Mouse (Mus musculus): ENCODE results near the gene Pigf. TPM values are rescaled to one million over a fixed set of nuclear protein-coding genes. Genes with fewer than 3 reads are reported as not detected.
"Not testable (repeated sequence)": the region's sequence is repeated elsewhere in the genome, so short reads cannot be mapped to it uniquely, and the experiment has no call there.

The Pigf gene
- 61.1 and 64.4 TPM in 2 replicates for polyA plus RNA-seq (2015; fragmentation: Nextera tagmentation; extraction: Ambion mirVana)

DNA sequence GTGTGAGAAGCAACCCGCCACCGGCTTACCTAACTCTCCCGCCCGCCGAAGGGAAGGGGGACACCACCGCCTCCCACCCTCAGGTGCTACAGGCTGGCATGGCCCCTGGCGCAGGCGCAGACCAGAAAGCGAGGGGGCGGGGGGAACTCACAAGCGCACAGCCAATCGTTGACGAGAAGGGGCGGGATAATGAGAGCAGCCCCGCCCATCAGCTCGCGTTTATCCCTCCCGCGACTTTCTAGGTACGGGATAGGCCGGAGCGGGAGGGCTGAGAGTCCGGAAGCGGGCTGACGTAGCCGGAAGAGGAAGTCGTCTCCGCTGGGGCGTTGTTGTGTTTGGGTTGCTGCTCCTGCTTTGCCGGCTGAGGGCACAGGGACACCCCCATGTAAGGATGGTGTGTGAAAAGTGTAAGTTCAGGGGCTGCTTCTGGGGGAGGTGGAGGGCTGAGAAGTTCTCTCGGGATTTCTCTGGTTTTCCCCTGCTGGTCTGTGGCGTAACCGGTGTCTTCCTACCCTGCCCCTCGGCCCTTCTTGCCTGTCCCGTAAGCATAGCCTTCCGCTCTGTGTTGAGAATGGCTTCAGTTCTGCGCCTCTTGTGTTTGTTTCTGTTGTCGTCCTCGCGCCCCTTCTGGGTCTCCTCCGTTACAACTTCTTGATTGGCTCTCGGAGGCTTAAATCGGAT, at the start of gene Pigf, which contains the start of gene Cript:
Pigf (minus strand) TSS at position 138 of the 681 bp plus-strand sequence.
Cript (plus strand) TSS at position 282 of the 681 bp plus-strand sequence.
- H3K4me2 ChIP-seq = peak within 1 kb of the TSS; percentile 94
- H3K27me3 ChIP-seq (replicated peaks) = no peaks in the 10 kb centered on the region
- ATAC-seq (ENCODE audit: insufficient read depth, low FRiP score, low read depth) = peak; percentile 100
- no peaks in the 10 kb centered on the region for H3K4me1 ChIP-seq
- no peaks in the 10 kb centered on the region for H3K9me3 ChIP-seq
- H3K9ac ChIP-seq = peak within 1 kb of the TSS; percentile 53
- H3K27ac ChIP-seq = peak within 1 kb of the TSS; percentile 79
- peak within 1 kb of the TSS; percentile 88 for H3K4me3 ChIP-seq (replicated peaks)
- WGBS = under 1% methylated on average over 43 of the region's 43 CpGs
- peaks cover 3% of the 10 kb centered on the region; the same call in 1 of the 2 replicates for H3K36me3 ChIP-seq

- no peak for ATAC-seq (ENCODE audit: insufficient read depth, low FRiP score, low read depth)
- Histone ChIP-seq H3K27ac (no peak overlapping the region), H3K4me1 (no peaks in the 10 kb centered on the region), H3K4me2 (no peak overlapping the region), H3K4me3 (replicated peaks) (no peak overlapping the region), H3K36me3 (no peaks in the 10 kb centered on the region), H3K9me3 (no peaks in the 10 kb centered on the region), H3K27me3 (replicated peaks) (no peaks in the 10 kb centered on the region), H3K9ac (no peak overlapping the region)
Observed at GRCm38 (mm10) chr17:87073470-87073869, 48.3 kb upstream of the Pigf start.

- no peaks in the 10 kb centered on the region for H3K27me3 ChIP-seq (replicated peaks)
- no peaks in the 10 kb centered on the region for H3K36me3 ChIP-seq
- no peak overlapping the region for H3K4me3 ChIP-seq (replicated peaks)
- no peak overlapping the region for H3K9ac ChIP-seq
- H3K4me1 ChIP-seq = no peaks in the 10 kb centered on the region
- 36% methylated on average over 5 of the region's 5 CpGs for WGBS
- no peaks in the 10 kb centered on the region for H3K9me3 ChIP-seq
- H3K4me2 ChIP-seq = no peak overlapping the region
- no peak overlapping the region for H3K27ac ChIP-seq
- ATAC-seq (ENCODE audit: insufficient read depth, low FRiP score, low read depth) = no peak
Observed at GRCm38 (mm10) chr17:87072766-87073440, 47.7 kb upstream of the Pigf start.

DNA sequence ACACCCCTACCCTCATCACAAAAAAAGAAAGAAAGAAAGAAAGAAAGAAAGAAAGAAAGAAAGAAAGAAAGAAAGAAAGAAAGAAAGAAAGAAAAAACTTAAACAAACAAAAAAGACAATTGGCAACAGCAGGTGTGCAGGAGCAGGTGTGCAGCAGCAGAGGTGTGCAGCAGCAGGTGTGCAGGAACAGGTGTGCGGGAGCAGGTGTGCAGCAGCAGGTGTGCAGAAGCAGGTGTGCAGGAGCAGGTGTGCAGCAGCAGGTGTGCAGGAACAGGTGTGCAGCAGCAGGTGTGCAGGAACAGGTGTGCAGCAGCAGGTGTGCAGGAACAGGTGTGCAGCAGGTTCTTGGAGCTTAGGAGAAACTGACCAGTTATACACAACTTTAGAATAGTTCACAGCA, 47.0 kb upstream of the Pigf start:
- H3K36me3 ChIP-seq; H3K4me1 ChIP-seq; H3K4me3 ChIP-seq (replicated peaks); H3K27ac ChIP-seq; H3K27me3 ChIP-seq (replicated peaks); H3K9ac ChIP-seq; H3K4me2 ChIP-seq; ATAC-seq (ENCODE audit: insufficient read depth, low FRiP score, low read depth); H3K9me3 ChIP-seq: not testable (repeated sequence)
- WGBS = 94% methylated on average over 1 of the region's 1 CpGs

GRCm38 (mm10) chr17:87068997-87069396, 43.8 kb upstream of the Pigf start:
- no peak overlapping the region for H3K4me3 ChIP-seq (replicated peaks)
- H3K27me3 ChIP-seq (replicated peaks) = no peaks in the 10 kb centered on the region
- H3K4me2 ChIP-seq = no peak overlapping the region
- H3K9me3 ChIP-seq = no peaks in the 10 kb centered on the region
- H3K9ac ChIP-seq = no peak overlapping the region
- H3K27ac ChIP-seq = no peak overlapping the region
- 93% methylated on average over 4 of the region's 4 CpGs for WGBS
- no peak for ATAC-seq (ENCODE audit: insufficient read depth, low FRiP score, low read depth)
- no peaks in the 10 kb centered on the region for H3K4me1 ChIP-seq
- H3K36me3 ChIP-seq = no peaks in the 10 kb centered on the region

GRCm38 (mm10) chr17:87063969-87064368, 38.8 kb upstream of the Pigf start:
- H3K4me2 ChIP-seq = no peak overlapping the region
- no peaks in the 10 kb centered on the region for H3K9me3 ChIP-seq
- 65% methylated on average over 6 of the region's 6 CpGs for WGBS
- H3K27ac ChIP-seq = no peak overlapping the region
- H3K4me1 ChIP-seq = no peaks in the 10 kb centered on the region
- ATAC-seq (ENCODE audit: insufficient read depth, low FRiP score, low read depth) = no peak
- no peaks in the 10 kb centered on the region for H3K36me3 ChIP-seq
- H3K4me3 ChIP-seq (replicated peaks) = no peak overlapping the region
- H3K27me3 ChIP-seq (replicated peaks) = no peaks in the 10 kb centered on the region
- no peak overlapping the region for H3K9ac ChIP-seq

DNA sequence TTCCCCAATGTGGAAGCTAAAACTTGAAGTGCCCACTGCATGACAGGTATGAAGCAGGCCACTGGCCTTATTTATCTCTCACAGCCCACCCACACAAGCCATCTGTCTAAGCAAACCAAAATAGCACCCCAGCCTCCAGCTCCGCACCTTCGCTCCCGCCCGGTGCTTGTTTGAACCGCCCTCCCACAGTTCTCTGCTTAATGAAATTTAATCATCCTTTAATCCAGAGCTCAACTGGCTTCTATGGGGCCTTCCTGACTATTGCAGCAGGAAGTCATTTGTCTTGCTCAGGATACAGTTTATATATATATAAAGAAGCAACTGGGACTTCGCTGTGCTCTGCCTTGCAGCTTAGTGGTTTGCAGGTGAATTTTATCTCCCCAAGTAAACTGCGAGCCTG, 38.3 kb upstream of the Pigf start:
- Histone ChIP-seq H3K27me3 (replicated peaks) (no peaks in the 10 kb centered on the region), H3K27ac (no peak overlapping the region), H3K9ac (no peak overlapping the region), H3K36me3 (no peaks in the 10 kb centered on the region), H3K4me1 (no peaks in the 10 kb centered on the region), H3K9me3 (no peaks in the 10 kb centered on the region), H3K4me2 (no peak overlapping the region), H3K4me3 (replicated peaks) (no peak overlapping the region)
- ATAC-seq (ENCODE audit: insufficient read depth, low FRiP score, low read depth) = no peak
- WGBS = 33% methylated on average over 7 of the region's 7 CpGs

DNA sequence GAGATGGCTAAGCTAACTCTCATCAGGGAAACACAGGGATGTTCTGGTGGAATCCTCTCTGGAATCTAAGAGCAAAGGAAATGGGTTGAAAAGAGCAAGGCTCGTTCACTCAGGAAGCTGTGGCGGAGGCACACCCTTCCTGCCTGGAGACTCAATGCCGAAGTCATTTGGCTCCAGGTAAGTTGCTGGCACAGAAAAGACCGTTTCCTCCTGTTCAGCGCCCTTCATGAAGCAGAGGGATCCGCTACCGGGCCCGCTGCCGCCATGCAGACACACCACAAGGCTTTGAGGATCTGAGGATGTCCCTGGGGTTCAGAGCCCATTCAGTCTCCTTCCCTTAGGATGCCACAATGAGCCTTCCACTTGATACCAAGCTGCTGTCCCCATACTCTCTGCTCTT, 37.4 kb upstream of the Pigf start:
- Histone ChIP-seq H3K27ac (no peak overlapping the region), H3K9me3 (no peaks in the 10 kb centered on the region), H3K27me3 (replicated peaks) (no peaks in the 10 kb centered on the region), H3K4me3 (replicated peaks) (no peak overlapping the region), H3K4me1 (no peaks in the 10 kb centered on the region), H3K9ac (no peak overlapping the region), H3K36me3 (no peaks in the 10 kb centered on the region), H3K4me2 (no peak overlapping the region)
- 75% methylated on average over 9 of the region's 9 CpGs for WGBS
- ATAC-seq (ENCODE audit: insufficient read depth, low FRiP score, low read depth) = no peak

GRCm38 (mm10) chr17:87057486-87058266, 32.5 kb upstream of the Pigf start:
- no peak overlapping the region for H3K9ac ChIP-seq

GRCm38 (mm10) chr17:87056761-87057160, 31.6 kb upstream of the Pigf start:
- ATAC-seq (ENCODE audit: insufficient read depth, low FRiP score, low read depth) = no peak
- Histone ChIP-seq H3K4me1 (peaks cover 4% of the 10 kb centered on the region), H3K4me3 (replicated peaks) (no peak overlapping the region), H3K27ac (no peak overlapping the region), H3K9ac (no peak overlapping the region), H3K4me2 (no peak overlapping the region), H3K36me3 (no peaks in the 10 kb centered on the region), H3K27me3 (replicated peaks) (no peaks in the 10 kb centered on the region), H3K9me3 (no peaks in the 10 kb centered on the region)
- 87% methylated on average over 7 of the region's 7 CpGs for WGBS

More at GRCm38 (mm10) chr17:87057486-87058266, 32.5 kb upstream of the Pigf start:
- H3K27ac ChIP-seq = no peak overlapping the region
- no peaks in the 10 kb centered on the region for H3K27me3 ChIP-seq (replicated peaks)
- no peaks in the 10 kb centered on the region for H3K36me3 ChIP-seq
- ATAC-seq (ENCODE audit: insufficient read depth, low FRiP score, low read depth) = 0 out of 2 replicates have a peak, but pooled peaks have one; percentile 32
- H3K4me1 ChIP-seq = peaks cover 4% of the 10 kb centered on the region
- no peak overlapping the region for H3K4me3 ChIP-seq (replicated peaks)
- H3K4me2 ChIP-seq = no peak overlapping the region
- H3K9me3 ChIP-seq = no peaks in the 10 kb centered on the region
- WGBS = 56% methylated on average over 8 of the region's 8 CpGs

- no peaks in the 10 kb centered on the region for H3K36me3 ChIP-seq
- peaks cover 4% of the 10 kb centered on the region for H3K4me1 ChIP-seq
- H3K4me3 ChIP-seq (replicated peaks) = no peak overlapping the region
- H3K9me3 ChIP-seq = no peaks in the 10 kb centered on the region
- no peak overlapping the region for H3K4me2 ChIP-seq
- WGBS = 50% methylated on average over 1 of the region's 1 CpGs
- H3K9ac ChIP-seq = no peak overlapping the region
- H3K27ac ChIP-seq = no peak overlapping the region
- no peak for ATAC-seq (ENCODE audit: insufficient read depth, low FRiP score, low read depth)
- H3K27me3 ChIP-seq (replicated peaks) = no peaks in the 10 kb centered on the region
Observed at GRCm38 (mm10) chr17:87055663-87056062, 30.5 kb upstream of the Pigf start.

DNA sequence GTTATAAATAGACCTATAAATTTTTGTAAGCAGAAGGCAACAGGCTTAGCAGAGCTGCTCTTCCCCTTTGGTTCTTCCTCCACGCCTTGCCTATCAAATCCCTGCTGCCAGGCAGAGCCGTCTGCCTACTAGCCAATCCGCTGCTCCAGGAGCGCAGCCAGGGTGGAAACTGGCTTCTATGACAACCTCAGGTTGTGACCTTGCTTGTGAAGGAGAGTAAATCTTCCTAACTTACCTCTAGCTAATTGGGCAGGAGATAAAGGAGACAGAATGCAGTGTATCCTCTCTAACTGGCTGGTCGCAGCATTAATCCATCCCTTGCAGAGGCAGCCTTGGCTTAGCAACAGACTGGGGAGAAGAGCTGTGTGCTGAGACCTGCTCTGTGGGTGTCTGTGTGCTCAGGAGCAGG, 29.8 kb upstream of the Pigf start:
- no peak overlapping the region for H3K27ac ChIP-seq
- WGBS = 20% methylated on average over 5 of the region's 5 CpGs
- H3K4me3 ChIP-seq (replicated peaks) = no peak overlapping the region
- H3K4me2 ChIP-seq = no peak overlapping the region
- no peaks in the 10 kb centered on the region for H3K36me3 ChIP-seq
- ATAC-seq (ENCODE audit: insufficient read depth, low FRiP score, low read depth) = peak; percentile 45; the same call in 1 of the 2 replicates
- H3K4me1 ChIP-seq = peaks cover 4% of the 10 kb centered on the region
- H3K27me3 ChIP-seq (replicated peaks) = no peaks in the 10 kb centered on the region
- no peaks in the 10 kb centered on the region for H3K9me3 ChIP-seq
- H3K9ac ChIP-seq = no peak overlapping the region

Data from stomach, embryonic 15.5 days (tissue).